Mouse (Mus musculus) skeletal muscle tissue, adult 2 months (tissue): ENCODE measurements around the gene Bst1.

Experiments
- DNase-seq: peaks from one replicate; pipeline ENCODE4 v3.0.0-alpha.2; 2012; ENCODE audit warnings: low read depth, low spot score

Bst1 gene

GRCm38 (mm10) chr5:43855769-43856168 is 37.1 kb downstream of the Bst1 start:
- DNase-seq: peak; percentile 50

- DNase-seq: no peak
These were observed 41.0 kb downstream of the Bst1 start for GRCm38 (mm10) chr5:43859663-43860062.

GRCm38 (mm10) chr5:43860096-43860495 is 41.4 kb downstream of the Bst1 start:
- no peak for DNase-seq

DNA sequence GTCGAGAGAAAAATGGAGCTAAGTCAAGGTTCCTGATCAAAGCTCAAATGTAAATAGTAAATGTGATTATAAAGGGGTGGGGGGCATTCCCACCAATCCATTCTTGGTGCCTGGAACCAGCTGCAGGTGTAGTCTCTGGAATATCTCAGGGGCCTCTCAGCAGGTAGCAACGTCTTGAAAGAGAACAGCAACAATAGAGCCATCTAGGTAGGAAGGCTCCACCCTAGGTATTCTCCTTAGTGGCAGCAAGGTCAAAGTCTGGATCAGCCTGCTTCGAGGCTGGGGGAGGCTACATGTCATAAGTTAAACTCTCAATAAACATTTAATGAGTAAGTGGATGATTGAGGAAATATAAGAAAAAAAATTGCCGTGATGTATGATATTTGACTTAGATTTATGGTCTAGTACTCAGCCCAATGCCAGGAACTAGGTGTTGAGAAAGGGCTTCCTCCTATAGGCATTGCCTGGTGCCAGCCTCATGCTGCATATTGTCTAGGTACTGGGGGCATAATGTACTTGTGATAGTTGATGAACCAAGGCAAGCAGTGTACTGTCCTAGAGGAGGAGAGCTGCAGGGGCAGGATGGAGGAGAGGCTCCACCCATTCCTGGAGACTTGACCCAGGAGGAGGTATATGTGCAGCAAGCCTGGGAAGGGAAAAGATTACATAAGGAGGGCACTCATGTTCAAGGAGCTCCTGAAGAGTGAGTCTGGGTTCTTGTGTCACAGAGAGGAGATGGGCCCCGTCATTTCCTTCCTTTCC is 42.2 kb downstream of the Bst1 start:
- no peak for DNase-seq

- DNase-seq: no peak
These were observed 45.0 kb downstream of the Bst1 start for GRCm38 (mm10) chr5:43863642-43864041.

DNA sequence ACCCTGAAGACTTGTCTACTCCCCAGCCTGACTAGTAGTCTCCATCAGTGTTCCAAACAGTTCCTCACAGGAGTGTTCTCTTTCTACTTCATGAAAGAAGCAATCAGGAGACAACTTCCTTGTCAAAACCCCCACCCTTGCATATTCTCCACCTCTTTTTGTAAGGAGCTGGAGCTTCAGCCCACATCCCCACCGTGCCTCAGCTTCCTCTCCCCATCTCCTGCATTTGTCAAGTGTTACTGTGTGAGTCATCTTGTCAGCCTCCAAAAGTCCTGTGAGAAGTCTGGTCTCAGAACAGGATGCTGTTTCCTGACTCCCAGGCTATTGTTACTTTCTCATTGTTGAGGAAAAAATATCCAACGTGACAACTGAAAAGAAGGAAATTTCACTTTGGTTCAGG is 46.6 kb downstream of the Bst1 start:
- no peak for DNase-seq

GRCm38 (mm10) chr5:43868253-43868652 is 49.6 kb downstream of the Bst1 start, which contains the start of gene Cd38:
TSS of gene Cd38 (plus strand) at chr5:43868553.
- DNase-seq: no peak

- DNase-seq: no peak
These were observed 50.3 kb downstream of the Bst1 start for GRCm38 (mm10) chr5:43868711-43869600.

GRCm38 (mm10) chr5:43871845-43872244 is 53.2 kb downstream of the Bst1 start:
- DNase-seq: no peak

- DNase-seq: no peak
These were observed 54.0 kb downstream of the Bst1 start for GRCm38 (mm10) chr5:43872652-43873051.

GRCm38 (mm10) chr5:43882034-43882433 is 63.3 kb downstream of the Bst1 start:
- peak; percentile 42 for DNase-seq

DNA sequence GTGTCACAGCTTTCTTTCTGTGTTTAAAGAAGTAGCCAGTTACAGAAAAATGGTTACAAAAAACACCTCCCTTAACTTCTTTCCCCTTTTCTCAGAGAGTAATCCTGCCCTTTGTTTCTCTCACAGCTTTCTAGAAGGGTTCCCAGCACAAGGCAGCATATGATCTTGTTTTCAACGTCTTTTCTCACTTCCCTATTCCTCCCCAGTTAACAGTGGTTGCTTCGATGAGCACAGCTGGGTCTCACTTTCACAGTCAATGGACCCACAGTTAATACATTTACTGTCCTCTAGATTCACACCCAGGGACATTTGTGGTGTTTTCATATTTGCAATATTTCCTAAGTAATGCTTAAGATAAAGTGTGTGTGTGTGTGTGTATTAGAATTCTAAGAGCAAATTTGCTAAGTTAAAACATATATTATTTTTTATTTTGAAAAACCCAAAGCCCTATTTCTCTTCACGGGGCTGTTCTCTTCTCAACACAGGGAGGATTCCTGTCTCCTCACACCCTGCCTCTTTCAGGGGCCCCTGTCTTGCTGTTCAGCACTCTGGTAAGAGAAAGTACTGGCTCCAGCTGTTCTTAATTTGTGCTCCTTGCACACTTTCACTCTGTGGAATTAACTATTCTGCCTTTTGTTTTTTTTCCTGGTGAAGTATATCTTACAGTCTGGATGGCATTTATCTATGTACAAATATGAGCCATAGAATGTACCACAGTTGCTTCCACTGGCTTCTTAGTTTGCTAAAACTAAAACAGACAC is 66.6 kb downstream of the Bst1 start:
- DNase-seq: peak; percentile 33

- DNase-seq: no peak
These were observed 73.7 kb downstream of the Bst1 start for GRCm38 (mm10) chr5:43892386-43892785.
